Mouse (Mus musculus) left cerebral cortex, adult 2 months (tissue): ENCODE measurements around the gene Lin54. TPM values are rescaled to one million over a fixed set of nuclear protein-coding genes. Genes with fewer than 3 reads are reported as not detected.

ENCODE experiments used
- DNase-seq, 2 experiments: peaks; one replicate each; pipeline ENCODE4 v3.0.0; 2021 to 2022; ENCODE audit warnings: low spot score in 2 of 2, mixed read lengths in 1 of 2; ENCODE audit errors: extremely low spot score in 1 of 2
- H3K27ac ChIP-seq: fragments of 200-600 bp; 2 replicates; pipeline ENCODE4 v1.8.1; 2022
- H3K4me3 ChIP-seq: fragments of 200-600 bp; 2 replicates; pipeline ENCODE4 v1.8.1; 2022
- CTCF ChIP-seq: fragments of 200-600 bp; IDR thresholded peaks from 2 replicates; pipeline ENCODE4 v1.8.1; 2022; ENCODE audit warnings: antibody characterized with exemption, mild to moderate bottlenecking, moderate library complexity
- intact Hi-C: fragments of 180-260 bp; cut with DNase I; formaldehyde crosslinking; loops from one replicate; pipeline ENCODE4 v1.15.1; 2025
- long read RNA-seq, 2 experiments: library from polyadenylated mRNA; stranded (forward); transcript quantifications; one replicate each; pipeline ENCODE4 v2.0.0; 2021; ENCODE audit warnings: borderline mapping rate in 2 of 2
- total RNA-seq, 2 experiments: library from RNA; stranded (reverse); gene quantifications; 2 replicates each; pipeline ENCODE4 v1.2.3; 2021

Gene Lin54
- total RNA-seq, result 10 to 100 TPM; 22.0 to 24.2 TPM
- long read RNA-seq, experiment 1, full-length matches to known transcripts, result 10 of 17 reads
- long read RNA-seq, experiment 1, partial matches to known transcripts, result 1 of 17 reads
- long read RNA-seq, experiment 1, other reads (novel, unspliced or antisense), result 6 of 17 reads
- long read RNA-seq, experiment 2, full-length matches to known transcripts, result 9 of 10 reads
- long read RNA-seq, experiment 2, partial matches to known transcripts, result 0 of 10 reads
- long read RNA-seq, experiment 2, other reads (novel, unspliced or antisense), result 1 of 10 reads

DNA sequence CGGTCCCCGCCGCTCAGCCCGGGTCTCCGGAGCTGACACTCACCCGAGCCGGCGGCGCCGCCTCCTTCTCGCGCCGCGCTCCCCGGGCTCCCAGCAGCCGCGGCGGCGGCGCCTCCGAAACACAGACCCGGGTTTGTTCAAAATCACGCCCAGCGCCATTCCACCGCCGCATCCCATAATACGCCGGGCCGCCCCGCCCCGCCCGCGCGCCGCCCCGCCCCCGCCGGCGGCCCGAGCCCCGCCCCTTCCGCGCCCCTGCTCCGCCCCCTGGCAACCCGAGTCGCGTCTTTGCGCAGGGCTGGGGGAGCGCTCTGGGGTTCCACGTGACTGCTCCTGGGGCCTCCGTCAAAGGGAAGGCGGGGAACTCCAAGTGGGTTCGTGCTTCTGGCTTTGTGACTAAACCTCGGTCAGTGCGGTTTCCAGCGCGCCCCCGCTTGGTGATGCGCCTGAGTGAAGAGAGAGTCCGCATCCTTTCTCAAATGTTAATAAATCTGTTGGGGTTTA lies at the start of gene Lin54:
Gene Lin54 (minus strand): TSS at position 182 of the 504 bp plus-strand sequence.
- DNase-seq, result peak; percentile 85 to 89
- TF ChIP-seq CTCF, result no peak; the same call in none of the 2 replicates
- Histone ChIP-seq H3K4me3 (peak within 1 kb of the TSS; percentile 83), H3K27ac (peak within 1 kb of the TSS; percentile 61)
- intact Hi-C loops, result loop anchor here (1.0 to 2.0 kb wide), 2 partner anchors 18 to 72 kb away; partner anchors contain the start of gene Cops4

DNA sequence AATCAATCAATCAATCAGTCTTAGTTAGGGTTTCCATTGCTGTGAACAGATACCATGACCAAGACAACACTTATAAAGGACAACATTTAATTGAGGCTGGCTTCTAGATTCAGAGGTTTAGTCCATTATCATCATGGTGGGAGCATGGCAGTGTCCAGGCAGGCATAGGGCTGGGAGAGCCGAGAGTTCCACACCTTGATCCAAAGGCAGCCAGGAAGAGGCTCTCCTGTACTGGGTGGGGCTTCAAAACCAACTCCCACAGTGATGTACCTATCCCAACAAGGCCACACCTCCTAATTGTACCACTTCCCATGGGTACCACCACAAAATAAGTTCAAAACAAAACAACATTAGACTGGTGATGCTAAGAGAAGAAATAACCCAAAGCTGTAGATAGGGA lies 49.7 kb upstream of the Lin54 start:
- intact Hi-C loops, result no loop called here
- no peak for DNase-seq
- TF ChIP-seq CTCF, result no peak
- Histone ChIP-seq H3K27ac (no peak overlapping the region), H3K4me3 (no peak overlapping the region)

DNA sequence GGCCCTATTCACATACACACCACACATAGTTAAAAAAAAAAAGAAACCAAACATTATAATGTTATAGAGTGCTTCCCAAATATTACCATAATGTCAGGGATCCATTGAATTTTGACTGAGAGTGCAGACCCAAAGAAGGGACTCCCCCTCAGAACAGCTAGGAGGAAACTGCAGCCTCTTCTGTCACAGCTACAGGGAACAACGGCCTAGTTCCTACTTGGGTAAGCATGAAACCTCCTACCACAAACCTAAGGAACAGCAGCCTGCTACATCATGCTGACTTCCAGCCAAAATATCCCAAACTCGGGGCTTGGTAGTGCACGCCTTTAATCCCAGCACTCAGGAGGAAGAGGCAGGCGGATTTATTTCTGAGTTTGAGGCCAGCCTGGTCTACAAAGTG lies 48.9 kb upstream of the Lin54 start:
- no peak for TF ChIP-seq CTCF
- Histone ChIP-seq H3K4me3 (no peak overlapping the region), H3K27ac (no peak overlapping the region)
- intact Hi-C loops, result no loop called here
- DNase-seq, result no peak

DNA sequence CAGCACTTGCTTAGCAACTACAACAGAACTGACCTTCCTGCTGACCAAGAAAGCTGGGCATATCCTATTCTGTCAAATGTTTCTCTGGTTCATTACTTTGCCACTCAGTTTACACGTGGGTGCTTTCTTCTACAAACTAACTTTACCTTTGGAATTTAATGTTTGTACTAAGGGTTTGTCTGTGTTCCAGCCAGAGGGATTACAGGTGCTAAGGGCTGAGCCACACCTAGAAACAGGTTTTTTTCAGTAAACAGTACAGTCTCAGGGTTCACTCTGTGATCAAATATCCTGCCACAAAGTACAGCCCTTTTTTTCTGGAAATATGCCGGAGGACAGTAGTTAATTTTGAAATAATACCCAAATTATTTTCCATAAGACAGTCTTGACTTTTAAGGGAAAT lies 47.8 kb upstream of the Lin54 start:
- no peak for TF ChIP-seq CTCF
- DNase-seq, result no peak
- intact Hi-C loops, result no loop called here
- H3K4me3 ChIP-seq, result no peak overlapping the region
- H3K27ac ChIP-seq, result no peak overlapping the region

DNA sequence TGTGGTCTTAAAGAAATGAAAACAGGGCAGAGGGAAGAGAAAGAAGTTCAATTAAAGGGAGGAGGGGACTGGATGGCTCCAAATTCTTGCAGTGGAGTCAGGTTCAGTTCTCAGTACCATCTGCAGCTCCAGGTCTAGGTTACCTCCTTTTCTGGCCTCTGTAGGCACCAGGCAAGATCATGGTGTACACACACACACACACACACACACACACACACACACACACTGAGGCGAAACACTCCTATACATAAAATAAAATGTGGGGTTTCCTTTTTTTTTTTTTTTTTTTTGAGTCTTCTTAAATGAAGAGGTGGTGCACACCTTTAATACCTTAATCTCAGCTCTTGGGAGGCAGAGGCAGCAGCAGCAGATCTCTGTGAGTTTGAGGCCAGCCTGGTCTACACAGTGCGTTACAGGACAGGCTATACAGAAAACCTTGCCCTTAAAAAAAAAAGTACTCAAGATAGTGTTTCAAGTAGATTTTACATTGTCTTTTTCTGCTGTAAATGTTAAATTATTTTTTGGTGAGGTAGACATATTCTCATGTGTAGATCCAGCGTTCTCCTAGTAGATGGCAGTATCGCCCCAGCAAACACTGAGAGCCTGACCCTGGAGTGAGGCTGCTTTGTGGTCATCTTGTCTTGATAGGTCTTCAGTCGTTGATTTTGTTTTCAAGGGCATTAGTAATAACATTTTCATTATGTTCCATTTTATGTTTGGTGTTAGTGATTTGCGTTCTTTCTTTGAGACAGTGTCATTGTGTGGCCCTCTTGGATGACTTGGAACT lies 46.0 kb upstream of the Lin54 start:
- no peak overlapping the region for H3K27ac ChIP-seq
- no peak overlapping the region for H3K4me3 ChIP-seq
- DNase-seq, result no peak
- TF ChIP-seq CTCF, result peak; percentile 44
- intact Hi-C loops, result loop anchor here (2.0 kb wide), 1 partner anchor 118 kb away; no protein-coding TSS in a partner anchor

- Histone ChIP-seq H3K4me3 (no peak overlapping the region), H3K27ac (no peak overlapping the region)
- peak; percentile 73 for TF ChIP-seq CTCF
- DNase-seq, result no peak
- intact Hi-C loops, result loop anchor here (5.0 kb wide), 1 partner anchor 109 kb away; no protein-coding TSS in a partner anchor
Measured at GRCm38 (mm10) chr5:100536638-100537037, 36.2 kb upstream of the Lin54 start.

DNA sequence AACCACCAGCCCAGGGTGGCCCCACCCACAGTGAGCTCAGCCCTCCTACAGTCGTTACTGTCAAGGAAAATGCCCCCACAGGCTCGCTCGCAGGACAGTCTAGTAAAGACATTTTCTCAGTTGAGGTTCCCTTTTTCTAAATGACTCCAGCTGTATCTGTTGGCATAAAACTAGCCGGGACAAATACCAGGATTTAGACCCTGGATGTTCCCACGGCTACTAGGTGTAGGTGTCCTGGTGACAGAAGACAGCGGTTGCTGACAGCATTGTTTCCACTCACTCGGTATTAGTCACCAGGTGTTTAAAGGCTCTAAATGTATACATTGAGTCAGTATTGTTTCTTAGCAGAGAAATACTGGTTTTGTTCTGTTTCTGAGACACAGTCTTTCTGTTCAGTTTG lies 35.4 kb upstream of the Lin54 start:
- DNase-seq, result no peak
- intact Hi-C loops, result loop anchor here (5.0 kb wide), 1 partner anchor 109 kb away; no protein-coding TSS in a partner anchor
- TF ChIP-seq CTCF, result no peak
- H3K27ac ChIP-seq, result no peak overlapping the region
- no peak overlapping the region for H3K4me3 ChIP-seq

DNA sequence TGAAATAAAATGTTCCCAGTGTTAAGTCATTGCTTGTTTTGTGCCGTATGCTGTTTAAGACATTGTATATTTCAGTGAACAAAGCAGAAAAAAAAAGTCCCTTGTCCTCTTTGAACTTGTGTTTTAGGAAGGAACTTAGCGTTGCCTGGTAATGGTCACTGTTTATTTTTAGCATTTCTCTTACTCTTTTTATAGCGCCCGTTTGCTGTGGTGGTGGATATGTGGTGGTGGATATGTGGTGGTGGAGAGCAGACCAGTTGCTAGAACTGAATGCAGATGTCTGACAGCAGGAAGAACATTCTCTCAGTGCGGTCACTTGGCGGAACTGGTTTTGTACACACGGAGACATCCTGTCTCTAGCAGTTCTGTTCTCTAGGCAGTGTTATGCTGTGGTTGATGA lies 25.7 kb upstream of the Lin54 start:
- intact Hi-C loops, result no loop called here
- DNase-seq, result no peak
- Histone ChIP-seq H3K27ac (no peak overlapping the region), H3K4me3 (no peak overlapping the region)
- TF ChIP-seq CTCF, result no peak

GRCm38 (mm10) chr5:100525620-100526019 lies 25.2 kb upstream of the Lin54 start:
- intact Hi-C loops, result no loop called here
- Histone ChIP-seq H3K27ac (no peak overlapping the region), H3K4me3 (no peak overlapping the region)
- no peak for DNase-seq
- no peak for TF ChIP-seq CTCF

DNA sequence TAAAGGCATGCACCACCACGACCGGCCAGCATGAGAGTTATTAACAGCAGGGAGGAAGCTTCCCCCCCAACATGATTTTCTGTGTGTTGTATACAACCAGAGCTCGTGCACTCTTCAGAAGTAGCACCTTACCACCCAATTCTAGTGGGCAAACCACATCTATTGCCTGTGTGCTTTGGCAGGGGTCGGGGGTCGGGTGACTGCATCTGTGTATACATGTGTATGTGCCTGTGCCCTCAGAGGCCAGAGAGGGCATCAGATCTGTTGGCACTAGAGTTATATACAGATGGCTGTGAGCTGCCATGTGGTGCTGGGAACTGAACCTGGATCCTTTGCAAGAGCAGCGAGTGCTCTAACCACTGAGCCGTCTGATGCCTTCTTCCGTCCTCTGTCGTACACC lies 24.5 kb upstream of the Lin54 start:
- TF ChIP-seq CTCF, result no peak
- H3K27ac ChIP-seq, result no peak overlapping the region
- intact Hi-C loops, result no loop called here

DNA sequence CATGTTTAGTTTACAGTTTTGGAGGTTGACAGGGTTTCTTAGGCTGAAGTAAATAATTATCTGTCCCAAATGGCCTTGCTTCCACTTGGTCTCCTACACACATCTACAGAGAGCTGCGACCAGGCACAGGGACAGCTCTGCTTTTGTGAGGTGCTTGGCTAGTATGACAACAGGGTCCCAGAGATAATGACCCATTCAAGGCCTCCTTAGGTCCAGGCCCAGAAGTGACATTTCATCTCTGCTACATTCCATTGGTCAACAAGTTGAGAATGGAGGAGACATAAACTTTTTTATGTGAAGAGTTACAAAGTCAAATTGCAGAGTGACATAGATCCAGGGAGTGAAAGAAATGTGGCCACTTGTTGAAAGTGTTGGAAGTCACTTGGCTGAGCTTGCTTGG lies 22.9 kb upstream of the Lin54 start:
- DNase-seq, result no peak
- no peak overlapping the region for H3K27ac ChIP-seq
- H3K4me3 ChIP-seq, result no peak overlapping the region
- intact Hi-C loops, result no loop called here
- no peak for TF ChIP-seq CTCF

More for the DNA sequence above, 24.5 kb upstream of the Lin54 start:
- no peak for DNase-seq
- no peak overlapping the region for H3K4me3 ChIP-seq

DNA sequence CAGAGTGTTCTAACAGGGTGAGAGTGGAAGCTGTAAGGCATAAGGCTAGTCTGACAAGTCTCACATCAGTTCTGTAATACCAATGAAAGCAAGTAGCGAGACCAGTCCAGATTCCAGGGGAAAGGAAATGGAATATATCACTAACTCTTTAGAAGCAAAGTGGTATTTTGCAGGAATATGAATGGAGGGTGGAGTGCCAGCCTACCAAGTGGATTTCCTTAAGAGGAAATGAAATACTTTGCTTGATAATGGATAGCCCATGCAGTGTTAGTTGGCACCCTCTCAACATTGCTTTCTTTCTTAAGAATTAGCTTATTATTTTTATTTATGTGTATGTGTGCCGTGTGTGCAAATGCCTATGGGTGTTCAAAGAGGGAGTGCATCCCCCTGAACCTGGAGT lies 19.8 kb upstream of the Lin54 start:
- intact Hi-C loops, result no loop called here
- H3K4me3 ChIP-seq, result no peak overlapping the region
- no peak for DNase-seq
- TF ChIP-seq CTCF, result no peak
- no peak overlapping the region for H3K27ac ChIP-seq
